Mouse (Mus musculus) kidney, postnatal 14 days (tissue): Measurements from ENCODE around the gene Gm49630.
"Not testable (repeated sequence)": the region's sequence is repeated elsewhere in the genome, so short reads cannot be mapped to it uniquely, and the experiment has no call there.

ENCODE experiments used
- DNase-seq: peaks from one replicate; pipeline ENCODE4 v3.0.0; 2022; ENCODE audit warnings: mixed read lengths

The Gm49630 gene

GRCm38 (mm10) chr17:7371879-7372278 is at the start of gene Gm49630:
Gene Gm49630, minus strand, starts transcription at chr17:7371979.
- DNase-seq, result not testable (repeated sequence)

DNA sequence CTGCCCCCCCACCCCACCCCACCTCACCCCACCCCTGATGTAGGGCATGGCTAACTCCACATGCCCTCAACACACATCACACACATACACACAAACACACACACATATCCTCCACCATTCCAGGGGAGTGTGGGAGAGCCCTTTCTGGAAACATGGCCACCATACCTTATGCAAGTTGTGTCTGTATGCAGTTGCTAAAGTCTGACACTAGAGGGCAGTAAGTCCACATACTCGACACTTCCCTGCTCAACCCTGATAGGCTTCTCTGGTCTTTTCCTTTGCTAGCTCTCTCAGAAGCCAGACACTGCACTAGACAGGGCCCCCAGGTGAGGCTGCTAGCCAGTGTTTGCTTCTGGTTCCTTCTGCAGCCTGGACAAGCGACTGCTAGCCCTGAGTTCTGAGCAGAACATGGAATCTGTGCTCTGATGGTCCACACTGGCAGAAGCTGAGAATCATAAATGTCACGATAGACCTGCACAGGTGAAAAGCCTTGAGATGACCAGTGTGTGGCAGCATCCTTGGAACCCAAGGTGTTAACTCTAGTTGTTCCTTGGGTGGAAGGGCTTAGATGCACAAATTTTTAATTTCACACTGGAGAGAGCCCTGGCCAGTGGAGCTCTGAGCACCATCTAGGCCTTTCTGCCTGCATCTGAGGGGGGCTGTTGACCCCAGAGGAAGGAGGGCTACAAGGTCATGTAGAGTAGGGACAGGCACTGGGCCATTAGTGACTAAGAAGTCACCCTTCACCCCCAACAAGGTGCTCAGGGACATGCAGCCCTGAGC is 48.6 kb upstream of the Gm49630 start:
- DNase-seq, result not testable (repeated sequence)

GRCm38 (mm10) chr17:7414601-7415310 is 43.0 kb upstream of the Gm49630 start:
- not testable (repeated sequence) for DNase-seq

DNA sequence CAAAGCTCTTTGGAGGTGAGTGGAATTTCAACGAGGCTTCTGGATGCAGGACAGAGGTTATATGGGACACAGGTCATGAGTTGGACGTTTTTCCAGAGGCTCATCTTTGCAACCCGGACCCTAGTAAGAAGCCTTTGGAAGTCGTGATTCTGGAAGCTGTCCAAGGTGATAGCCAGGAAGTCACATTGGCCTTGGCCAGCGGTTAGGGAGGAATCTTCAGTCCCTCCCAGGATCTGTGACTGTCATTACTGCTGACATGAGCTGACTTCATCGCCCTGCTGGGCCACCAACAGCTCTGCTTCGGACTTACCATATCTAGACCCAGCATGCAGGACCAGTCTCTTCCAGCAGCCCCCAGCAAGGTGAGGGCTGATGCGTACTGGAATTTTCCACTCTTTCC is 41.6 kb upstream of the Gm49630 start:
- not testable (repeated sequence) for DNase-seq

DNA sequence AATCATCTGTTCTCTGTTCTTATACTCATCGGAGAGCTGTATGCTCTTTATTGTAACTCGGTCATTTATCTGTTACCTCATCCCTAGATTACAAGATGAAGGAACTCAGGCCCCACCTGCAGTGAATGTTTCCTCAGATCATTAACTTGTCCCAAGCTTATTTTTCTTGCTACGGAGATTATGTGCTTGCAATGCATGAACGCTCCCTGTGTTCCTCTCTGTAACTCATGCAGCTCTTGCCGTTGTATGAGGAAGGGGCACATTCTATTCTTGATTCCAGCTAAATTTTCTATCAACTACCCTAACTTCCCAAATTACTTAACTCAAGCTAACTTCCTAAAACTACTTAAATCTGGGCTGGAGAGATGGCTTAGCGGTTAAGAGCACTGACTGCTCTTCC is 28.0 kb upstream of the Gm49630 start:
- not testable (repeated sequence) for DNase-seq

DNA sequence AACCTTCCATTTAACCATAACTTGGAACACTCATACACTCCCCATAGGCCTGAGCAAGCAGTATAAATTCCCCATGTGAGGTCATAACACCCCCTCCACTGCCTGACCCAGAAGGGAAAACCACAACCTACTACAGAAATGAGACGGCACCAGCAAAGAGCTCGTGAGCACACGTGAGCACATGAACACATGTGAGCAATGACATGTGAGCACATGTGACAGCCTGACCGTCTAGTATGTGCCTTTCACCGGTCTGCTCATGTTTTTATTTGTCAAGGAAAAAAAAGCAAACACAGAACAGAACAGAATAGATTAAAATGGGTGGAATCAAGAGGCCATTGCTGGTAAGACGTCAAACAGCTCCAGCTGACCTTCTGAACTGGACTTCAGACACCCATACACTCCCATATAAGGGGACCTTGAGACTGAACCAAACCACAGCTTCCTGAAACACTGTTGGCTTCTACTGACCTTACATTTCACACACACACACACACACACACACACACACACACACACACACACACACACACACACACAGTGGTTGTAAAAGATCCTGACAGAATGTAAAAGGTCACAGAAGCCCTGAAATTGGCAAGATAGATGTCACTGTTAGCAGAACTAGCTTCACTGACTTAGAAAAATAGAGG is 26.5 kb upstream of the Gm49630 start:
- DNase-seq, result not testable (repeated sequence)

DNA sequence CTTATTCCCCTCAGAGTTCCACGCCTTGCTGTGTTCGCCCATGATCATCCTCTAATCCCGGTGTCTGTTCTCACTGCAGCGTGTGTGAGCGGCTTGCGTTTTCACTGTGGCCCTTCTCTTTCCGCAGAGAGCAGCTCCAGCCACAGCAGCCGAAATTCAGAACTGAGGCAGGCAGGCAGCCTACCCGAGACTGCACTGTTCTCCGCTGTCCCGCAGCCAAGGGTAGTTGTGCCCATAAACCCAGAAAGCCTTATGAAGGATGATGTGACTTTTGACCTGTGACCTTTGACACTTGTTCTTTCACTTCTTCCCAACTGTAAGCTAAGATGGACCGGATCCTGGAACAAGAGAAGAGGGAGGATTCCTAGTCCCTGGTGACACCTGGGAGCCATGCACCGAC is 25.3 kb upstream of the Gm49630 start:
- DNase-seq, result not testable (repeated sequence)

- DNase-seq, result not testable (repeated sequence)
Measured at GRCm38 (mm10) chr17:7396288-7396687, 24.5 kb upstream of the Gm49630 start.

DNA sequence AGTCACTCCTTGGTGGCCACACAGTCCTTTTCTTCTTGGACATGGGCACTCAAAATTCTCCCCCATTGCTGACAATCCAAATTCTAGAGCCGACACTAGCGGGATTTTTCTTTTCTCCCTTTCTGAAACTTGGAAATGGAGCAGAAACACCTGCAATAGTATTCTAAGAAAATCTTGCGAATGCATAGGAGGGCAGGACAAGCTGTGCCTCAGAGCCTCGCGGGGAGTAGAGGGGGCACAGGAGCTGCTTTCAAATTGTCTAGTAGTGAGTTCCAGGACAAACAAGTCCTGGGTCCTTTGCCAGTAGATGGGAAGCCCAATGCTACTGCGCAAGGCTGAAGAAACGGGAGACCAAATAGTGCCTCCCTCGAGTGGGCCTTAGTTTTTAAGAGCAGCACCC is 23.9 kb upstream of the Gm49630 start:
- DNase-seq, result not testable (repeated sequence)

DNA sequence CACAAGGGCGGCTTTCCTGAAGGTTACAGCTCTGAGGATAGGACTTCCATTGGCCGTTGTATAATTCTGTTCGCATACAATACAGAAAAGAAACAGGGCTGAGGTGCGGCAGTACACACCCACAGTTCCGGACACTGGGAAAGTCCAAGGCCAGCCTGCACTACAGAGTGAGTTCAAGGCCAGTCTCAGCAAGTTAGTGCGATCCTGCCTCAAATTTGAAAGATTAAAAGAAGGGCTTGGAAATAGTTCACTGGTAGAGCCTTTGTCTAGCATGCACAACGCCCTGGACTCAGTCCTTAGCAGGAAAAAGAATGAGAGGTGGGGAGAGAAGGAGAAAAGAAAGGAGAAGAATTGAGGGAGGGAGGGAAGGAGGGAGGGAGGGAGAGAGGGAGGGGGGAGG is 23.3 kb upstream of the Gm49630 start:
- not testable (repeated sequence) for DNase-seq

DNA sequence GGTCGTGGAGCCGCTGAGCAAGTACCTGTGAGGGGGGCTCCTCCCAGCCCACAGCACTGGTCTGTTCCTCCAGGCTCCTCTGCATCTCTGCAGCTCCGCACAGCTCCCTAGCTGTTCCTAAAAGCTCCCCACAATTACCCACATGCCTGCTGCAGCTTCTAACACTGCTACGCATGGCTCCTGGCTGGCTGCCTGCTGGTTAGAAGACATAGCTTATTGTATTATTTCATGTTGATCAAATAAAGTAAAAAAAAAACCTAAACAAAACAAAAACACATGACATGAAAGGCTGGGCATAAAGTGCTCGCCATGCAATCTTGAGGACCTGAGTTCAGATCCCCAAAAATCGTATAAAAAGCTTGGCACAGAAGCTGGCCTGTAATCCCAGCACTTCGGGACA is 18.1 kb upstream of the Gm49630 start:
- DNase-seq, result not testable (repeated sequence)

DNA sequence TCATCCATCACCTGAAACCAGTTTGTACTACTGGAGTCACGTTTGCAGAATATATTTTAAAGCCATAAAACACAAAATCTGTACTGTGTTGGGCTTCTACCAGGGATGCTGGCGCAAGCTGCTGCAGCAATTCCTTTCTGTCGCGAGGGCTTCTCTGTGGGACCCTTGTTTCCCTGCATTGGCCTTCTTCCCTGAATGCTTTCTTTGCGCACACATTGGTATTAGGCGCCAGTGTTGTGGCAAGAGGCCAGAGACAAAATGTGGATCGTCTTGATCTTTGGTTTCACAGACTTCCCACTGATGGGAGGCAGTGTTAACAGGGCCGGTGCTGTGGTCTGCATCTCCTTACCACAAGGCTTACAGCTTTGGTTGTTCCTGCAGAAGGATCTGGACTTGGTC is 17.2 kb upstream of the Gm49630 start:
- DNase-seq, result not testable (repeated sequence)

DNA sequence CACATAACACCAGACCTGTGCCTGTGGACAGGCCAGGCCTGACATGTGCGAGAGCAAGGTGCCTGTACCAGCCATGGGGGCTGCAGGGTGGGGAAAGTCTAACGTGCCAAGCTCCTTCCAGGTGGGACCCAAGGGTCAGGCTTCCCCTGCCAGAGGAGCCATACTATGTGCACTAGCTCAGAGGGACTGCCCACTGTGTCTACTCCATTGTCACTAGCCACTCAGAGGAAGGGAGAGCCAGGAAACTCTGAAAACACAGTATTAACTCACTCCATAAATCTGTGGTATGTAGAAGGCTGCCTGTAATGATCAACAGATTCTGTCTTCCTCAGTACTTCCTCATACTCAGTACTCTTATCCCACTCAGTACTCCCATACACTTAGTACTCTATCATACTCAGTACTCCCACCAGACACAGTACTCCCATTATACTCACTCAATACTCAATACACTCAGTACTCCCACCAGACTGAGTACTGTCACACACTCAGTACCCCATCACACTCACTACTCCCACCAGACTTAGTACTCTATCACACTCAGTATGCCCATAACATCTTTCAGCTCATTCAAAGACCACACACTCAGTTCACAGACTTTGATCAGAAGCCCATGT is 16.7 kb upstream of the Gm49630 start:
- DNase-seq, result not testable (repeated sequence)

DNA sequence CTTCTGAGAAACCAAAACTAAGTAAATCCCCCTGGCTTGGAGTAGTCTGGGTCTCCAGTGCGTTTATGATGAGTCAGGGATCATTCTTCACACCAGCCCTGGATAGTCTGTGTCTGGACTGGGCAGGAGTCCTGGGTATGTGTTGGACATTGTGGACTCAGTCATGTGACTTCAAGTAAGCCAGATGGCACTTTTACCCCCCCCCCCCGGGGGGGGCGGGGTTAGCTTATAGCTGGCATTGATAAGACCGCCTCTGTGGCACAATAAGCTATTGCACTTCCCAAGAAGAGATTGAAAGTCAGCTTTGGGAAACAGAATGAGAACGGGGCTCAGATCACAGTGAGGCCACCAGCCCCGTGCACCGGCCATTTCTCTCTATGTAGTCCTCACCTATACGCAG is 14.2 kb upstream of the Gm49630 start:
- DNase-seq, result not testable (repeated sequence)

DNA sequence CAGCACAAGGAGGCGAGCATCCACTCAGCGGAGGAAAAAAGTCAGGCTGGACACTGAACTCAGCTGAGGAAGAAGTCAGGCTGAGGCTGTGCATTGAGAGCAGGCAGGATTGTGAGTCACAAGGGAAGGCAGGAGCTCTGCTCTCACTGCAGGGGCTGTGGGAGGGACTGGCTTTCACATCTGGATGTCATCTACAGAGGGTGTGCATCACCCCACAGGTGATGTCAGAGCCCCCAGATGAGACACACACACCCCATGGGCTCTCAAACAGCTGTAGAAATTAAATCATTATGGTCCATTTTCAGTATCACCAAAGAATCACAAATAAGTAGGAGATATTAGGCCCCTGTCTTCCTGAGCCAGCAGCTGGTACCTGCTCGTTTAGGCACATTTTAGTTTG is 13.6 kb upstream of the Gm49630 start, which contains the start of gene Unc93a2:
Gene Unc93a2 (minus strand): TSS at position 101 of the 400 bp plus-strand sequence.
- not testable (repeated sequence) for DNase-seq

- not testable (repeated sequence) for DNase-seq
Measured at GRCm38 (mm10) chr17:7383167-7384143, 11.7 kb upstream of the Gm49630 start.

DNA sequence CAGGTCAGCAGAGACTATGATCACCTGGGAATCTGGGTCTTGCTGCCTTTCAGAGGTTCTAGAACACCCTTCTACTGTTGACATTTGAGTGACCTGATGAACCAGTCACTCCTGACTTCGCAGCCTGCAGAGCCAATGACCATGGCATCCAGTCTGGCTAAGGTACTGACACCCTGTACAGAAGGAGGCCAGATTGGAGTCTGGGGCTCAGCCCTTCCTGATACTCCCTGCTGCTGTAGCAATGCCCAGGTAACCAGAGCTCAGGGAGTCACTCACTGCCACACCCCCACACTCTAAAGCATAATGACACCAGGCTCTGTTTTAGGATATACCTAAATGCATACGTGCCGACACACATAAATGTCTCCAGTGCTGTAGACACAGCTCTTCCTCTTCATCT is 10.9 kb upstream of the Gm49630 start:
- DNase-seq, result not testable (repeated sequence)

DNA sequence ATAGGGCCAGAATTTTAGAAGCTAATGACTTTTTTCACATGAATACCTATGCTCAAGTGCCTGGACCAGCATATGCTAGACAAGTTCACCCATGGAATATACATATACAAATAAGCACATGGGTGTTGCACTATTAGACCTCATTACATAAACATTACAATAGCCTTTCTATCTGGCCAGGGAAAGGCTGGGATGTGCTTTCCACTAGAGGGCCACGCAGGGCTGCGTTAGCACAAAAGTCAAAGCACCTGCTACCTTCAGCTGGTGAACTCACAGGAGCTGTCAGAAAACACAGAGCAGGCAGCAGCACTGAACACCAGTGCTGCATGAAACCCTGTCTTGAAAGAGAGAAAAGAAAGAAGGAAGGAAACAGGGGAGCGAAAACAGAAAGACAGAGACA is 6.1 kb upstream of the Gm49630 start:
- not testable (repeated sequence) for DNase-seq

GRCm38 (mm10) chr17:7376951-7377700 is 5.3 kb upstream of the Gm49630 start:
- DNase-seq, result not testable (repeated sequence)

GRCm38 (mm10) chr17:7369401-7369800 is 2.4 kb downstream of the Gm49630 start:
- not testable (repeated sequence) for DNase-seq
